Mouse (Mus musculus) stomach, postnatal 0 days (tissue): ENCODE measurements around the gene Cacna1g.

Source experiments
- CTCF ChIP-seq: IDR thresholded peaks from 2 replicates; pipeline ENCODE4 v1.5.1; 2016; ENCODE audit warnings: antibody characterized with exemption, low read depth, mild to moderate bottlenecking, moderate library complexity
- EP300 ChIP-seq: optimal IDR thresholded peaks from 2 replicates; pipeline ENCODE3; 2016; ENCODE audit warnings: antibody characterized with exemption

GRCm38 (mm10) chr11:94404641-94405260 is 69.2 kb downstream of the Cacna1g start:
- peak; percentile 95 for TF ChIP-seq CTCF
- no peak for TF ChIP-seq EP300
